ENCODE assay signal across 16 mouse cellular contexts in genomic region chr2:135997361-135998150, GRCm38 (mm10). TPM values are rescaled to one million over a fixed set of nuclear protein-coding genes. Genes with fewer than 3 reads are reported as not detected.
DNase-seq lines count a peak whose midpoint lies in the region; ATAC-seq and TF ChIP-seq lines count a peak whose summit lies in the region.
"Had no signal": no experiment of that assay in that cellular context is flagged by ENCODE, and none has a peak within 500 bp of the region (broad histone marks: within the 10 kb centered on the region; RNA-seq: fewer than 3 reads in every experiment).

No protein-coding gene starts in this region.

- no peak for ATAC-seq in embryonic facial prominence, embryonic 14.5 days (ENCODE audit: low read depth)
- no peak for ATAC-seq in lung, embryonic 14.5 days (ENCODE audit: insufficient read depth)
- no peak for ATAC-seq in hindbrain, embryonic 11.5 days (ENCODE audit: low FRiP score)
- ATAC-seq in midbrain, postnatal 0 days (ENCODE audit: low FRiP score), result peak; percentile 38; the same call in 1 of the 2 replicates
- ATAC-seq: intestine, embryonic 15.5 days had no signal

- no peak overlapping the region for H3K4me3 ChIP-seq in embryonic facial prominence, embryonic 14.5 days (ENCODE audit: low read depth, low read length)
- no peak overlapping the region for H3K4me3 ChIP-seq in embryonic facial prominence, embryonic 10.5 days
- H3K4me3 ChIP-seq in lung, embryonic 14.5 days (ENCODE audit: low read depth, low read length), result no peak overlapping the region
- no peak overlapping the region for H3K4me3 ChIP-seq in hindbrain, embryonic 11.5 days (ENCODE audit: low read depth, low read length)
- H3K4me3 ChIP-seq in midbrain, postnatal 0 days (ENCODE audit: low read depth, low read length), result no peak overlapping the region
- H3K4me3 ChIP-seq: embryonic facial prominence, embryonic 13.5 days; intestine, embryonic 15.5 days; lung, embryonic 15.5 days had no signal

- H3K4me1 ChIP-seq in embryonic facial prominence, embryonic 14.5 days (ENCODE audit: control insufficient read depth, insufficient read depth, low read length), result no peaks in the 10 kb centered on the region
- H3K4me1 ChIP-seq in embryonic facial prominence, embryonic 10.5 days, result peaks cover 5% of the 10 kb centered on the region; the same call in 1 of the 2 replicates
- H3K4me1 ChIP-seq in lung, embryonic 14.5 days (ENCODE audit: insufficient read depth), result no peaks in the 10 kb centered on the region
- H3K4me1 ChIP-seq in hindbrain, embryonic 11.5 days (replicated peaks; ENCODE audit: control insufficient read depth, insufficient read depth, low read length), result no peaks in the 10 kb centered on the region; the same call in 1 of the 2 replicates
- no peaks in the 10 kb centered on the region for H3K4me1 ChIP-seq in midbrain, postnatal 0 days (ENCODE audit: insufficient read depth, low read length)
- H3K4me1 ChIP-seq: intestine, embryonic 15.5 days; lung, embryonic 15.5 days had no signal

- intact Hi-C loops in left cerebral cortex, postnatal 36 days (cut with DNase I), result no loop called here

- 68% methylated on average over 18 of the region's 18 CpGs for WGBS in embryonic facial prominence, embryonic 14.5 days
- 91% methylated on average over 18 of the region's 18 CpGs for WGBS in embryonic facial prominence, embryonic 10.5 days
- 76% methylated on average over 18 of the region's 18 CpGs for whole genome bisulfite sequencing in lung, embryonic 14.5 days
- 89% methylated on average over 18 of the region's 18 CpGs for WGBS in hindbrain, embryonic 11.5 days
- 44% methylated on average over 18 of the region's 18 CpGs for WGBS in midbrain, postnatal 0 days

- H3K9ac ChIP-seq in embryonic facial prominence, embryonic 14.5 days (ENCODE audit: low read depth, low read length), result no peak overlapping the region
- H3K9ac ChIP-seq in lung, embryonic 14.5 days, result no peak overlapping the region
- no peak overlapping the region for H3K9ac ChIP-seq in hindbrain, embryonic 11.5 days (ENCODE audit: low read depth, low read length)
- no peak overlapping the region for H3K9ac ChIP-seq in midbrain, postnatal 0 days (replicated peaks; ENCODE audit: low read length, poor library complexity, severe bottlenecking)
- H3K9ac ChIP-seq: embryonic facial prominence, embryonic 13.5 days; intestine, embryonic 15.5 days; lung, embryonic 15.5 days had no signal

- H3K4me2 ChIP-seq in embryonic facial prominence, embryonic 14.5 days (ENCODE audit: low read depth, low read length), result peak overlapping the region; percentile 5; the same call in 1 of the 2 replicates
- no peak overlapping the region for H3K4me2 ChIP-seq in lung, embryonic 14.5 days
- H3K4me2 ChIP-seq in hindbrain, embryonic 11.5 days (replicated peaks; ENCODE audit: low read depth, low read length), result no peak overlapping the region
- peak overlapping the region; percentile 10; the same call in 1 of the 2 replicates for H3K4me2 ChIP-seq in midbrain, postnatal 0 days (ENCODE audit: low read depth, low read length, poor library complexity, severe bottlenecking)
- H3K4me2 ChIP-seq: embryonic facial prominence, embryonic 13.5 days; intestine, embryonic 15.5 days; lung, embryonic 15.5 days had no signal

- no peaks in the 10 kb centered on the region for H3K9me3 ChIP-seq in embryonic facial prominence, embryonic 14.5 days (ENCODE audit: control insufficient read depth, low read length)
- no peaks in the 10 kb centered on the region for H3K9me3 ChIP-seq in embryonic facial prominence, embryonic 10.5 days
- no peaks in the 10 kb centered on the region for H3K9me3 ChIP-seq in lung, embryonic 14.5 days (ENCODE audit: low read depth, low read length)
- no peaks in the 10 kb centered on the region for H3K9me3 ChIP-seq in hindbrain, embryonic 11.5 days (ENCODE audit: control insufficient read depth, low read length)
- no peaks in the 10 kb centered on the region for H3K9me3 ChIP-seq in midbrain, postnatal 0 days (ENCODE audit: low read length)
- H3K9me3 ChIP-seq: embryonic facial prominence, embryonic 13.5 days; intestine, embryonic 15.5 days; lung, embryonic 15.5 days had no signal

- no peak overlapping the region for H3K27ac ChIP-seq in embryonic facial prominence, embryonic 14.5 days (replicated peaks; ENCODE audit: low read depth, low read length)
- H3K27ac ChIP-seq in embryonic facial prominence, embryonic 10.5 days (replicated peaks), result no peak overlapping the region
- no peak overlapping the region for H3K27ac ChIP-seq in lung, embryonic 14.5 days (ENCODE audit: low read depth)
- 0 out of 2 replicates have a peak overlapping the region, but pooled peaks have one; percentile 33 for H3K27ac ChIP-seq in hindbrain, embryonic 11.5 days (ENCODE audit: low read depth, low read length)
- H3K27ac ChIP-seq in midbrain, postnatal 0 days (ENCODE audit: low read depth, low read length), result peak overlapping the region; percentile 19; the same call in 1 of the 2 replicates
- H3K27ac ChIP-seq: embryonic facial prominence, embryonic 13.5 days; intestine, embryonic 15.5 days; lung, embryonic 15.5 days had no signal

- H3K36me3 ChIP-seq in embryonic facial prominence, embryonic 14.5 days (ENCODE audit: control insufficient read depth, insufficient read depth, low read length), result no peaks in the 10 kb centered on the region
- no peaks in the 10 kb centered on the region for H3K36me3 ChIP-seq in embryonic facial prominence, embryonic 10.5 days (replicated peaks)
- no peaks in the 10 kb centered on the region for H3K36me3 ChIP-seq in lung, embryonic 14.5 days (ENCODE audit: insufficient read depth)
- H3K36me3 ChIP-seq in hindbrain, embryonic 11.5 days (ENCODE audit: control insufficient read depth, insufficient read depth, low read length), result no peaks in the 10 kb centered on the region
- no peaks in the 10 kb centered on the region for H3K36me3 ChIP-seq in midbrain, postnatal 0 days (ENCODE audit: insufficient read depth, low read length)
- H3K36me3 ChIP-seq: intestine, embryonic 15.5 days; lung, embryonic 15.5 days had no signal

- H3K27me3 ChIP-seq in embryonic facial prominence, embryonic 14.5 days (replicated peaks; ENCODE audit: control insufficient read depth, insufficient read depth, low read length), result no peaks in the 10 kb centered on the region
- H3K27me3 ChIP-seq in embryonic facial prominence, embryonic 10.5 days (replicated peaks; ENCODE audit: low read depth, poor library complexity, severe bottlenecking), result no peaks in the 10 kb centered on the region
- no peaks in the 10 kb centered on the region for H3K27me3 ChIP-seq in lung, embryonic 14.5 days (ENCODE audit: insufficient read depth, low read length)
- no peaks in the 10 kb centered on the region for H3K27me3 ChIP-seq in hindbrain, embryonic 11.5 days (ENCODE audit: control insufficient read depth, insufficient read depth, low read length)
- no peaks in the 10 kb centered on the region for H3K27me3 ChIP-seq in midbrain, postnatal 0 days (ENCODE audit: insufficient read depth, low read length)
- H3K27me3 ChIP-seq: embryonic facial prominence, embryonic 13.5 days; intestine, embryonic 15.5 days; lung, embryonic 15.5 days had no signal

- TF ChIP-seq CTCF in lung, embryonic 14.5 days (IDR thresholded peaks at IDR 0.05; ENCODE audit: low read depth), result no peak
- no peak for TF ChIP-seq CTCF in midbrain, postnatal 0 days (IDR thresholded peaks at IDR 0.05)

- peak; percentile 62 for DNase-seq in embryonic facial prominence, embryonic 14.5 days (ENCODE audit: low spot score)
- no peak for DNase-seq in embryonic facial prominence, embryonic 10.5 days (ENCODE audit: low spot score)
- DNase-seq in lung, embryonic 14.5 days, result peak; percentile 57
- no peak for DNase-seq in lung, postnatal 14 days
- DNase-seq in hindbrain, embryonic 11.5 days (ENCODE audit: low spot score), result no peak
- DNase-seq in midbrain, postnatal 0 days (ENCODE audit: low spot score), result peak; percentile 65
- DNase-seq in left cerebral cortex, adult 11 months (ENCODE audit: low spot score), result no peak
- no peak for DNase-seq in left cerebral cortex, postnatal 36 days (ENCODE audit: low spot score in 2 of 2)
- DNase-seq: cerebellum, postnatal 36 days; gastrocnemius, postnatal 36 days; liver had no signal

RNA-seq across cellular contexts. Expression of gene Lamp5, which starts 54.5 kb away (rescaled TPM):
- polyA plus RNA-seq in embryonic facial prominence, embryonic 14.5 days (2014; fragmentation: Nextera tagmentation; extraction: Ambion mirVana), result 0.50 and 1.2 TPM in 2 replicates
- polyA plus RNA-seq in embryonic facial prominence, embryonic 10.5 days (2016; fragmentation: Nextera tagmentation; extraction: Ambion mirVana), result 2.4 and 4.7 TPM in 2 replicates
- polyA plus RNA-seq in lung, embryonic 14.5 days (2014; fragmentation: Nextera tagmentation; extraction: Ambion mirVana), result 0.28 TPM in 1 of 2 replicates, not detected in the other
- polyA plus RNA-seq in hindbrain, embryonic 11.5 days (2014; fragmentation: Nextera tagmentation; extraction: Ambion mirVana), result 73.1 and 88.1 TPM in 2 replicates
- total RNA-seq in midbrain, postnatal 0 days (2014; rRNA removed), result 3.7 and 8.2 TPM in 2 replicates
- polyA plus RNA-seq in midbrain, postnatal 0 days (2015; fragmentation: Nextera tagmentation; extraction: Ambion mirVana), result 4.6 and 7.1 TPM in 2 replicates
- total RNA-seq in left cerebral cortex, postnatal 36 days (2021), result 100 to 1,000 TPM; 244 to 278 TPM
- total RNA-seq: gastrocnemius, postnatal 36 days; megakaryocyte-erythroid progenitor cell, adult 5-6 weeks had no signal
- polyA plus RNA-seq: heart, embryonic 16.5 days; intestine, embryonic 15.5 days had no signal

Comparison
In these comparisons a context has a peak if more than half of its experiments do, and no peak if none do; other contexts are left out.
1. DNase-seq: peak in embryonic facial prominence, embryonic 14.5 days (single experiment), lung, embryonic 14.5 days (single experiment) and midbrain, postnatal 0 days (single experiment); none in embryonic facial prominence, embryonic 10.5 days (single experiment), lung, postnatal 14 days (single experiment), hindbrain, embryonic 11.5 days (single experiment), left cerebral cortex, adult 11 months (single experiment) and left cerebral cortex, postnatal 36 days (0 of 2).
2. H3K27ac ChIP-seq: peak in hindbrain, embryonic 11.5 days (single experiment) and midbrain, postnatal 0 days (single experiment); none in embryonic facial prominence, embryonic 14.5 days (single experiment), embryonic facial prominence, embryonic 10.5 days (single experiment) and lung, embryonic 14.5 days (single experiment).
3. H3K4me2 ChIP-seq: peak in embryonic facial prominence, embryonic 14.5 days (single experiment) and midbrain, postnatal 0 days (single experiment); none in lung, embryonic 14.5 days (single experiment) and hindbrain, embryonic 11.5 days (single experiment).